Mouse (Mus musculus) myocyte (in vitro differentiated cells): Measurements from ENCODE around the gene Sned1.

Source experiments
- E2F4 ChIP-seq: IDR thresholded peaks from one replicate; pipeline ENCODE4 v1.6.1; 2011; ENCODE audit warnings: mild to moderate bottlenecking, control low read depth, moderate library complexity; ENCODE audit not compliant: insufficient read depth
- MAX ChIP-seq: IDR thresholded peaks from one replicate; pipeline ENCODE4 v1.6.1; 2011; ENCODE audit warnings: low read depth, mild to moderate bottlenecking, control low read depth
- MYOD1 ChIP-seq, 3 experiments: IDR thresholded peaks; one replicate each; pipeline ENCODE4 v1.6.1; 2011; ENCODE audit warnings: control low read depth in 2 of 3, low read depth in 2 of 3, mild to moderate bottlenecking in 2 of 3, moderate library complexity in 1 of 3; ENCODE audit not compliant: insufficient read length in 2 of 3, control insufficient read depth in 1 of 3
- MYOG ChIP-seq, 3 experiments: IDR thresholded peaks; one replicate each; pipeline ENCODE4 v1.6.1; 2011; ENCODE audit warnings: control low read depth in 2 of 3, low read depth in 2 of 3, mild to moderate bottlenecking in 2 of 3; ENCODE audit not compliant: insufficient read length in 2 of 3, control insufficient read depth in 1 of 3, insufficient read depth in 1 of 3
- POLR2A ChIP-seq: IDR thresholded peaks from one replicate; pipeline ENCODE4 v1.6.1; 2011; ENCODE audit warnings: low read depth, mild to moderate bottlenecking, control low read depth, moderate library complexity; ENCODE audit not compliant: insufficient read length
- POLR2AphosphoS2 ChIP-seq: IDR thresholded peaks from one replicate; pipeline ENCODE4 v1.6.1; 2011; ENCODE audit warnings: low read depth, control low read depth; ENCODE audit not compliant: insufficient read length
- REST ChIP-seq: IDR thresholded peaks from one replicate; pipeline ENCODE4 v1.6.1; 2011; ENCODE audit warnings: mild to moderate bottlenecking, control low read depth, moderate library complexity; ENCODE audit not compliant: insufficient read depth, insufficient read length
- SRF ChIP-seq: IDR thresholded peaks from one replicate; pipeline ENCODE4 v1.6.1; 2011; ENCODE audit warnings: low read depth; ENCODE audit not compliant: control insufficient read depth, insufficient read length
- TCF12 ChIP-seq: IDR thresholded peaks from one replicate; pipeline ENCODE4 v1.6.1; 2011; ENCODE audit warnings: mild to moderate bottlenecking, control low read depth; ENCODE audit not compliant: poor library complexity, insufficient read depth, severe bottlenecking
- USF1 ChIP-seq: IDR thresholded peaks from one replicate; pipeline ENCODE4 v1.6.1; 2011; ENCODE audit warnings: low read depth, mild to moderate bottlenecking, control low read depth, moderate library complexity

DNA sequence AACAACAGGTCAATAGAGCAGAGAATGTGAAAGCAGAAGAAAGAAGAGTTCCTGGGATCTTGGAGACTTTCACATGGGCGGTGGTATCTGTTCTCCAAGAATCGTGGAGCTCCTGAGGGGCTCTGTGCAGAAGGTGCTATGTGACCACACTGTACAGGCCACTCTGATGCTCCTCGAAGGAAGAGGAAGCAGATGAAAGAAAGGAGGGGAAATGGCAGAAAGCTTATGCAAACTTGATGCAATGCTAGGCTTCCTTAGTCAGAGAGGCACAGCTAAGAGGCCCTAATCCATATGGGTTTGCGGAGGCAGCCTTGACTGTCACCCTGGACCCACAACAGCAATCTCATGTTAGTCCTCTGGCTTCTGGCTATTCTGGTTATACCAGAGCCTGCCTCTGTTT lies 55.3 kb downstream of the Sned1 start:
- no peak for TF ChIP-seq E2F4
- no peak for TF ChIP-seq POLR2A
- no peak for TF ChIP-seq MAX
- TF ChIP-seq REST = no peak
- TF ChIP-seq TCF12 = no peak
- no peak for TF ChIP-seq SRF
- TF ChIP-seq MYOG (IDR thresholded peaks at IDR 0.05; ENCODE audit: control insufficient read depth in 1 of 3, insufficient read depth in 1 of 3, insufficient read length in 2 of 3, low read depth in 2 of 3) = no peak
- no peak for TF ChIP-seq USF1
- TF ChIP-seq POLR2AphosphoS2 = no peak
- TF ChIP-seq MYOD1 (IDR thresholded peaks at IDR 0.05; ENCODE audit: control insufficient read depth in 1 of 3, insufficient read length in 2 of 3, low read depth in 2 of 3) = no peak
